Mouse (Mus musculus) embryonic fibroblast, embryonic 13.5 days (primary cell): ENCODE data around the gene Gm10521.

Source experiments
- CTCF ChIP-seq: IDR thresholded peaks from 2 replicates; pipeline ENCODE4 v1.5.1; 2011; ENCODE audit warnings: mild to moderate bottlenecking, control low read depth, low read length, moderate library complexity, borderline replicate concordance; ENCODE audit not compliant: insufficient read depth
- POLR2A ChIP-seq: IDR thresholded peaks from 2 replicates; pipeline ENCODE4 v1.6.1; 2011; ENCODE audit warnings: low read depth, mild to moderate bottlenecking, control low read depth, low read length, moderate library complexity

- TF ChIP-seq CTCF = no peak
- no peak for TF ChIP-seq POLR2A
Observed at GRCm38 (mm10) chr1:171946447-171946995, 51.1 kb downstream of the Gm10521 start.
